Mouse (Mus musculus) c-Kit-negative CD71-positive TER-119-positive erythroid progenitor cells, embryonic 14.5 days (primary cell): ENCODE results near the gene Taar9.
A peak's percentile ranks its signal among the peaks of the same experiment; 100 is the strongest.
"Not testable (repeated sequence)": the region's sequence is repeated elsewhere in the genome, so short reads cannot be mapped to it uniquely, and the experiment has no call there.

ENCODE experiments used
- DNase-seq: peaks from one replicate; pipeline ENCODE4 v3.0.0-alpha.2; 2013; ENCODE audit warnings: low read depth, low spot score

Gene Taar9

GRCm38 (mm10) chr10:24109434-24109833, at the start of gene Taar9:
Gene Taar9, minus strand, starts transcription at chr10:24109534.
- DNase-seq = not testable (repeated sequence)

GRCm38 (mm10) chr10:24158470-24159254, 49.3 kb upstream of the Taar9 start:
- DNase-seq = no peak

- DNase-seq = no peak
These were observed 40.8 kb upstream of the Taar9 start for GRCm38 (mm10) chr10:24150086-24150485.

GRCm38 (mm10) chr10:24149135-24149781, 39.9 kb upstream of the Taar9 start, which contains the start of gene Stx7:
Gene Stx7, plus strand, starts transcription at chr10:24149302.
- DNase-seq = peak; percentile 83

- no peak for DNase-seq
These were observed 33.4 kb upstream of the Taar9 start for GRCm38 (mm10) chr10:24142735-24143134.

- DNase-seq = no peak
These were observed 29.4 kb upstream of the Taar9 start for GRCm38 (mm10) chr10:24138623-24139261.

- DNase-seq = no peak
These were observed 24.8 kb upstream of the Taar9 start for GRCm38 (mm10) chr10:24134071-24134645.

GRCm38 (mm10) chr10:24133132-24133531, 23.8 kb upstream of the Taar9 start:
- DNase-seq = no peak

GRCm38 (mm10) chr10:24132273-24132672, 22.9 kb upstream of the Taar9 start:
- DNase-seq = no peak

GRCm38 (mm10) chr10:24131451-24132262, 22.3 kb upstream of the Taar9 start:
- DNase-seq = peak; percentile 50

- DNase-seq = no peak
These were observed 1.9 kb upstream of the Taar9 start for GRCm38 (mm10) chr10:24111116-24111778.

GRCm38 (mm10) chr10:24108236-24108635, 1.1 kb downstream of the Taar9 start:
- DNase-seq = no peak

- DNase-seq = no peak
These were observed 1.6 kb downstream of the Taar9 start for GRCm38 (mm10) chr10:24107747-24108146.

GRCm38 (mm10) chr10:24103299-24103698, 6.0 kb downstream of the Taar9 start:
- not testable (repeated sequence) for DNase-seq

- DNase-seq = not testable (repeated sequence)
These were observed 7.5 kb downstream of the Taar9 start, which contains the start of gene Taar8c for GRCm38 (mm10) chr10:24101812-24102211. Gene Taar8c, minus strand, starts transcription at chr10:24101912.

- not testable (repeated sequence) for DNase-seq
These were observed 12.3 kb downstream of the Taar9 start for GRCm38 (mm10) chr10:24097010-24097409.

- no peak for DNase-seq
These were observed 17.1 kb downstream of the Taar9 start, which contains the start of gene Taar8b for GRCm38 (mm10) chr10:24092194-24092593. Gene Taar8b, minus strand, starts transcription at chr10:24092294.

- DNase-seq = no peak
These were observed 22.2 kb downstream of the Taar9 start for GRCm38 (mm10) chr10:24087168-24087567.

GRCm38 (mm10) chr10:24086555-24086954, 22.8 kb downstream of the Taar9 start:
- no peak for DNase-seq

- DNase-seq = no peak
These were observed 23.4 kb downstream of the Taar9 start for GRCm38 (mm10) chr10:24085936-24086335.
